Mouse (Mus musculus) kidney, postnatal 0 days (tissue): Measurements from ENCODE around the gene Kcnk12. TPM values are rescaled to one million over a fixed set of nuclear protein-coding genes. Genes with fewer than 3 reads are reported as not detected.

Experiments used
- ATAC-seq: fragments of 200-750 bp; cut with Nextera tagmentation; replicated peaks from 2 replicates; pipeline ENCODE4 v1.8.0; 2017; ENCODE audit warnings: low read depth, moderate number of reproducible peaks, moderate TSS enrichment, moderate library complexity; ENCODE audit not compliant: low FRiP score
- DNase-seq: peaks from one replicate; pipeline ENCODE4 v3.0.0-alpha.2; 2016; ENCODE audit warnings: low spot score
- H3K27ac ChIP-seq: fragments of 300-500 bp; sonication (generic); 2 replicates; pipeline ENCODE4 v1.5.1; 2014; ENCODE audit warnings: mild to moderate bottlenecking
- H3K27me3 ChIP-seq: fragments of 300-500 bp; sonication (generic); 2 replicates; pipeline ENCODE4 v1.6.1; 2014; ENCODE audit warnings: low read length, mixed read lengths; ENCODE audit not compliant: insufficient read depth
- H3K36me3 ChIP-seq: fragments of 300-500 bp; sonication (generic); 2 replicates; pipeline ENCODE4 v1.6.1; 2014; ENCODE audit warnings: low read length, mixed read lengths; ENCODE audit not compliant: insufficient read depth
- H3K4me1 ChIP-seq: fragments of 300-500 bp; sonication (generic); replicated peaks from 2 replicates; pipeline ENCODE4 v1.6.1; 2014; ENCODE audit warnings: antibody characterized with exemption, low read length, mixed read lengths; ENCODE audit not compliant: insufficient read depth
- H3K4me2 ChIP-seq: fragments of 300-500 bp; sonication (generic); 2 replicates; pipeline ENCODE4 v1.6.1; 2014; ENCODE audit warnings: mild to moderate bottlenecking, low read length, moderate library complexity, mixed read lengths
- H3K4me3 ChIP-seq: fragments of 300-500 bp; sonication (generic); replicated peaks from 2 replicates; pipeline ENCODE4 v1.5.1; 2014; ENCODE audit warnings: low read depth, low read length
- H3K9ac ChIP-seq: fragments of 300-500 bp; sonication (generic); 2 replicates; pipeline ENCODE4 v1.6.1; 2014; ENCODE audit warnings: low read depth, low read length
- H3K9me3 ChIP-seq: fragments of 300-500 bp; sonication (generic); replicated peaks from 2 replicates; pipeline ENCODE4 v1.6.1; 2016; ENCODE audit warnings: low read length, inconsistent platforms, mixed read lengths
- CTCF ChIP-seq: IDR thresholded peaks from 2 replicates; pipeline ENCODE4 v1.5.1; 2016; ENCODE audit warnings: antibody characterized with exemption, low read depth, mild to moderate bottlenecking, moderate library complexity
- WGBS: fragments of 180-500 bp; shearing (Covaris S2); extraction: QIAGEN DNeasy Blood & Tissue Kit; methylation state at CpG from one replicate; pipeline ENCODE4 v1.1.7; 2014; 5-methylcytosine and 5-hydroxymethylcytosine counted together
- polyA plus RNA-seq: library from polyadenylated mRNA; unstranded; fragments of >200 nt; fragmentation: Nextera tagmentation; extraction: Ambion mirVana; gene quantifications from 2 replicates; pipeline ENCODE4 v1.2.1, GENCODE M21; 2015

Kcnk12 gene
- polyA plus RNA-seq, 1 experiment from 2014 or later: 0.14 TPM

DNA sequence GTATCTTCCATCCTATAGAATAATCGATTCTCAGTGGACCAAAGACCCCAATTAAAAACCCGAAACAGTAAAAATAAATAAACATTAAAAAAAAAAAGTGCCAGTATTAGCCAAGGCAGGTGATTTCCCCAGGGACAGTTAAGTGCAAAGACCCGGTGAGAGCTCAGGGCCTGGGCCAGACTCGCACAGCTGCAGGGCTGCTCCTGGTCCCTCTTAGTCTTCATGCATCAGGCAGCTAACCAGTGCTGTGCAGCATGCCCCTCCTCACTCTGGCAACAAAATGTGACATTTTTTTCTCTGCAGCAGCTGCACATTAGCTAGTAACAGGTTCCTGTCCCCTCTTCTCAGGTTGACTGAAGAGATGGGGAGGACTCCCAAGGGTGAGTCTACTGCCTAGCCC, 65.8 kb downstream of the Kcnk12 start:
- no peaks in the 10 kb centered on the region for H3K27me3 ChIP-seq
- no peak overlapping the region for H3K27ac ChIP-seq
- H3K9ac ChIP-seq: no peak overlapping the region
- no peaks in the 10 kb centered on the region for H3K36me3 ChIP-seq
- ATAC-seq (no peak), DNase-seq (no peak)
- no peak overlapping the region for H3K4me3 ChIP-seq
- TF ChIP-seq CTCF: no peak
- no peaks in the 10 kb centered on the region for H3K4me1 ChIP-seq
- no peak overlapping the region for H3K4me2 ChIP-seq
- no peaks in the 10 kb centered on the region for H3K9me3 ChIP-seq
- WGBS: 79% methylated on average over 4 of the region's 4 CpGs

DNA sequence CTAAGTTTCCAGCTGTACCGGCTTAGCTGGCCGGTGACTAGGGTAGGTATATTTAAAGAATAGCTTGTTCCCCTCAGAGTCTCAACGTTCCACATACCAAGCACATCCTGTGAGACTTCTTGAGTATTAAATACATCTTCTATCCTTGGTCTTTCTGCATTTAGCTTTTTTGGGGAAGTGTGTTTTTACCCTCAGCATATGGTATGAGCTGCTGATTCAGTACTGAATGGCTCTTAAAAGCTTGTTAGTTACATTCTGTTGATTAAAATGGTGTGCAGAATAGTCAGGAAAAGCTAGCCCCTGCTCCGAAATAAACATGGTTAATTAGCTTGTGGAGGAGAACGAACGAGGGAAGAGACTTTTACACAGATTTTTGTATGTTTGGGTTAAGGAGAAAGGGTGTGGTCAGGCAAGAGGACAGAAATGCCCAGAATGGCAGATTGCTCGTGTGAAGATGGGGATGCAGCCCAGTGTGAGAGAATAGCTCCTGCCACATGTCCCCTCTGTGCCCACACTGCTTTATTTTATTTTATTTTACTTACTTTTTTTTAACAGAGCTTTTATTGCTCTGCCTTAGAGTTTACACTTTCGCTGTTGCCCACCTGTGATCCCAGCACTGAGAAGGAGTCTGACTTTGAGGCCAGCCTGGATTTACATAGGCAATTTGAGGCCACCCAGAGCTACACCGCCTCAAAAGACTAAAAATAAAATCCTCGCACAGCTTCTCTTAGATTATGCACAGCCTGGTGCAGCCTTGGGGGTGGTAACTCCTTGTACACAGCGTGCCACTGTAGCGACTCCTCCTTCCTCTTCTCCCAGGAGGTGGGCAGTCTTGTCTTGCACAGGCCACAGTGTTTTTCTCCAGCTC, 71.1 kb downstream of the Kcnk12 start:
- H3K27me3 ChIP-seq: no peaks in the 10 kb centered on the region
- no peak overlapping the region for H3K4me2 ChIP-seq
- H3K27ac ChIP-seq: no peak overlapping the region
- 95% methylated on average over 12 of the region's 12 CpGs for WGBS
- no peak for DNase-seq
- TF ChIP-seq CTCF: no peak
- ATAC-seq: no peak
- H3K36me3 ChIP-seq: peaks cover 19% of the 10 kb centered on the region
- no peaks in the 10 kb centered on the region for H3K4me1 ChIP-seq
- H3K4me3 ChIP-seq: no peak overlapping the region
- H3K9ac ChIP-seq: no peak overlapping the region
- no peaks in the 10 kb centered on the region for H3K9me3 ChIP-seq

DNA sequence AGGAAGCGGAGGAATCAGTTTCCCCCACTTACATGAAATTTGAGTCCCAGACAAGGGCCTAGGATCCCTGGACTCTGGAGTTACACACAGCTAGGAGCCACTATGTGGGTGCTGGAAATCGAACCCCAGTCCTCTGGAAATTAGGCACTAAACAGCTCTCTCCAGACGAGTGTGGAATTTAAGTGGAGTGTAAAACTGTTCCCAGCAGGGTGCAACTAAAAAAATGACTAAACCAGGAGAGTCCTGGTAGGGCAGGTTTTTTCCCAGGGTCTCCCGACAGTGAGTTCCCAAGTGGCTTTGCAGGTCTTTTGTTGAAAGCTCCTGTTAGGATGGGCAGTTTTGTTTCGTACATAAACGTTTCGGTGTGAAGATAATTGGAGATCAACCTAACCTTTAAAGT, 73.1 kb downstream of the Kcnk12 start:
- Histone ChIP-seq H3K4me1 (no peaks in the 10 kb centered on the region), H3K36me3 (peaks cover 23% of the 10 kb centered on the region), H3K9ac (no peak overlapping the region), H3K27ac (no peak overlapping the region), H3K4me2 (no peak overlapping the region), H3K27me3 (no peaks in the 10 kb centered on the region), H3K9me3 (no peaks in the 10 kb centered on the region), H3K4me3 (no peak overlapping the region)
- no peak for ATAC-seq
- no peak for TF ChIP-seq CTCF
- WGBS: 90% methylated on average over 7 of the region's 7 CpGs
- DNase-seq: no peak

DNA sequence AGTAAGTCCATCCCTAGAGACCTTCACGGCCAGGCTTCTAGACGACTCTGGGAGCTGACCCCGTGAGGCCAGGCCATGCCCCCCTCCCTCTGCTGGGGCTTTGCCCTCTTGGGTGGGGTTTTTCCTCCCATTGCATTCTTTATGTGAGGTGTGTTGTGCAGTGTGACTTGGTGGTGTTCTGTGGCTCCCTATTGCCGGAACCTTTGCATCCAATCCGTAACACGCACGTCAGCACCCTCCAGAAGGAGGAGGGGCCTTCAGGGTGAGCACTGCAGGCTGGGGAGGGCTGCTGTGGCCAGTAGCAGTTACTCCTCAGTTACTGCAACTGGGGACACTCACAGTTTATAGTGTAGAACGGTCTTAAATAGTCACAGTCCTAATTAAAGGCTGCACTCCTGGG, 97.7 kb downstream of the Kcnk12 start:
- 83% methylated on average over 8 of the region's 8 CpGs for WGBS
- ATAC-seq: no peak

DNA sequence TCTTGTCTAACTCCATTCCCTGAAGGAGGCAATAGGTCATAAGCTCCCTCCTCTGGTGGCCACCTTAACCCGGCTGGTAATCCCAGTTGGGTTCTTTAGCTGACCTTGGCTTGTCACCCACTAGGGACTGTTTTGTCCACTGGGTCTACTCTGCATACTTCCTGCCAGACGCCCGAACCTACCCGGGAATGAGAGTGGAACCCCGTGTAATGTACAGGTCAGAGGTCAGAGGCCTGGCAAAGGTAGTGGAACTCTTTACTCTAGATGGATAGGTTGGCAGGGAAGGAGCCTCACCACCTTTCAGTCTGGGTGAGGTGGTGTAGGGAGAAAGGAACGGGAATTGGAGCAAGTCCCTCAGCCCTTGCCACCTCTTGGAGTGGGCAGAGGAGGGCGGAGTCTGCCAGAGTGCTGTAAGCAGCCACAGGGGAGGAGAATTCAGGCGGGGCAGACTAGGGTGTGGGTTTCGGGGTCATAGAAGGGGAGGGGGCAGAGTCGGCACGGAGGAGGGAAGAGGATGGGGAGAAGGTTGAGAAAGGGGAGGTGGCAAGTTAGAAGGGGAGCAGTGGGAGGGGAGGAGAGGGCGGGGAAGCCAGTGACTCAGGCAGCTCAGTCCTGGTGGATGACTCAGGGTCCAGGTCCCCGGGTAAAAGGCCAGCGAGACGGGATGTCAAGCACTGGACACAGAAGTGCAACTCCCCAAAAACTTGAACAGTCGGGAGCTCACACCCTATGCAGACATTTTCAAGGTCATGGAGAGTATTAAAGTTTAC, 98.6 kb downstream of the Kcnk12 start:
- Histone ChIP-seq H3K27me3 (no peaks in the 10 kb centered on the region), H3K27ac (no peak overlapping the region), H3K4me1 (no peaks in the 10 kb centered on the region), H3K4me2 (no peak overlapping the region), H3K36me3 (peaks cover 15% of the 10 kb centered on the region; the same call in 1 of the 2 replicates), H3K9ac (no peak overlapping the region), H3K9me3 (no peaks in the 10 kb centered on the region), H3K4me3 (no peak overlapping the region)
- ATAC-seq (peak; percentile 50), DNase-seq (peak; percentile 8)
- 56% methylated on average over 16 of the region's 16 CpGs for WGBS
- TF ChIP-seq CTCF: no peak

More for the DNA sequence above, 97.7 kb downstream of the Kcnk12 start:
- H3K27ac ChIP-seq: no peak overlapping the region
- no peak overlapping the region for H3K4me2 ChIP-seq
- H3K27me3 ChIP-seq: no peaks in the 10 kb centered on the region
- H3K4me1 ChIP-seq: no peaks in the 10 kb centered on the region
- no peak overlapping the region for H3K9ac ChIP-seq
- H3K9me3 ChIP-seq: no peaks in the 10 kb centered on the region
- no peak for TF ChIP-seq CTCF
- H3K36me3 ChIP-seq: peaks cover 15% of the 10 kb centered on the region; the same call in 1 of the 2 replicates
- H3K4me3 ChIP-seq: no peak overlapping the region
- no peak for DNase-seq

DNA sequence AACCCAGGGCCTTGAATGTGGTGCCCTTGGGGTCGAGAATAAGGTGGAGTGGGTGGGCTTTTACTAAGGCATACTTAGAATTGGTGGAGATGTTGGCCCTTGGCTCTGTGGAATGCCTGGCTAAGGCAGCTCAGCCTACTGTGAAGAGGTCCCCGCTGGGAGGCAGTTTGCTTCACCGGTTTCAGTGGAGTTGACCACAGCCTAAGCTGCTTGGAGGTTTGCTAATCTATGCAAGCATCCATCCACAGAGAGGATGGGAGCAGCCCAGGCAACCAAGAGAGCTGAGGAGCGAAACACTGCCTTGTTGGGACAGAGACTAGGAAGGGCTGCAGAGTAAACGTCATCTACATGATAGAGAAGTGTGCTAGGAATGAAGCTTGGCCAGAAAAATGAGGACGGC, 101.0 kb downstream of the Kcnk12 start:
- Histone ChIP-seq H3K27me3 (no peaks in the 10 kb centered on the region), H3K9me3 (no peaks in the 10 kb centered on the region), H3K36me3 (peaks cover 22% of the 10 kb centered on the region), H3K4me1 (no peaks in the 10 kb centered on the region), H3K4me3 (no peak overlapping the region), H3K4me2 (no peak overlapping the region), H3K9ac (no peak overlapping the region), H3K27ac (no peak overlapping the region)
- ATAC-seq (no peak), DNase-seq (no peak)
- TF ChIP-seq CTCF: no peak
- 86% methylated on average over 6 of the region's 6 CpGs for WGBS
